Mouse (Mus musculus) cerebellum, adult 9-10 months (tissue): Measurements from ENCODE around the gene Sult2b1.

Experiments used
- DNase-seq: peaks from one replicate; pipeline ENCODE4 v3.0.0; 2022

Sult2b1 gene

DNA sequence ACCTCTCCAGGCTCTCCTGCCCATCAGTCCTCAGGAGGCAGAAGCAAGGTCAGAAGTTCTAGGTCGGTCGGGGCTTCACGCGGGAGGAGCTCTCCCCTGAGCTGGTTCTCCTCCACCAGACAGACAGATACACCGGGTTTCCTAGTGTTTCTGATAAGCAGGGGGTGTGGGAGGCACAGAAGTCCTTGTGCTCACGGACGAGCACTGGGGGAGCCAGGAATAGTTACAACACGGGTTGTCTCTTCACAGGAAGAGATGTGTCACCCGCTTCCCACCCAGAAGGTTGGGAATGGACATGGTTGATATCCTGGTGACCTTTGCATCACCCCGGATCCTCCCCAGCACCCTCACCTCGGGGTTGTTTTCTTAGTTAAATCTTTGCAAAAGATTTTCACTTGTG is 94.7 kb downstream of the Sult2b1 start:
- DNase-seq, result no peak

GRCm38 (mm10) chr7:45689099-45689498 is 95.4 kb downstream of the Sult2b1 start:
- DNase-seq, result no peak

DNA sequence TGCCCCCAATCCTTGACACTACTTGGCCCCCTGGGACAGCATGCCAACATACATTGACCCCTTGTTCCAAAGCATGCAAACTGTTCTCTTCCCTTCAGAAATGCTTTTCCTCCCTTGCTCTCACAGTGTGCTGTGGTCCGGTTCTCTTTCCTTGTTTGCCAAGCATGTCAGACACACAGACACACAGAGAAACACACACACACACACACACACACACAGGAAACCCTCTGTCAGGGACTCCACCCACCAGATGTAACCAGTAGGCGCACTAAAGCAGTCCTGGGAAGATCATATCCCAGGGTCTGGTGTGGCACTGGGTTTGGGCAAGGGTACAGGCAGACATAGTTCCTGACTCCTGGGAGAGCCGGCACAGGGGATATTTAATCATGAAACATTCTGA is 97.6 kb downstream of the Sult2b1 start:
- DNase-seq, result no peak

DNA sequence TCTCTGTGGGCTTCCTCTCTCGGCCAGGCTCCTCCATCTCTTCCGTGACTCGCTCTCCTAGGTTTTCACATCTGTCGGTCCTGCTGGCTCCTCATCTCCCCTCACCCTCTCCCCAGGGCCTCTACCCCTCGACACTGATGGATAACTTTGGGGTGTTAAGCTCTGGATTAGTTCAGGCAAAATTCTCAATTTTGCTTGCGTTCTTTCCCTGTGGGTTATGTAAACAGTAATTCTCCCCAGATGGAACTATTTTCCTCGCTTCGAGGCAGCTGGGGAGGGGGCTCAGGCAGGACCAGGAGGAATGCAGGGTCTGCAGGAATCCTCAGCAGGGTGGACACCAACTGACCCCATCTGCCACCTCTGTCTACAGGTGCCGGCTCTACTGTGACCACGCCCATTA is 98.7 kb downstream of the Sult2b1 start:
- DNase-seq, result no peak

- DNase-seq, result no peak
Measured at GRCm38 (mm10) chr7:45683396-45684050, 100.9 kb downstream of the Sult2b1 start, which contains the start of gene Ntn5. Gene Ntn5, plus strand, starts transcription at chr7:45684022.

DNA sequence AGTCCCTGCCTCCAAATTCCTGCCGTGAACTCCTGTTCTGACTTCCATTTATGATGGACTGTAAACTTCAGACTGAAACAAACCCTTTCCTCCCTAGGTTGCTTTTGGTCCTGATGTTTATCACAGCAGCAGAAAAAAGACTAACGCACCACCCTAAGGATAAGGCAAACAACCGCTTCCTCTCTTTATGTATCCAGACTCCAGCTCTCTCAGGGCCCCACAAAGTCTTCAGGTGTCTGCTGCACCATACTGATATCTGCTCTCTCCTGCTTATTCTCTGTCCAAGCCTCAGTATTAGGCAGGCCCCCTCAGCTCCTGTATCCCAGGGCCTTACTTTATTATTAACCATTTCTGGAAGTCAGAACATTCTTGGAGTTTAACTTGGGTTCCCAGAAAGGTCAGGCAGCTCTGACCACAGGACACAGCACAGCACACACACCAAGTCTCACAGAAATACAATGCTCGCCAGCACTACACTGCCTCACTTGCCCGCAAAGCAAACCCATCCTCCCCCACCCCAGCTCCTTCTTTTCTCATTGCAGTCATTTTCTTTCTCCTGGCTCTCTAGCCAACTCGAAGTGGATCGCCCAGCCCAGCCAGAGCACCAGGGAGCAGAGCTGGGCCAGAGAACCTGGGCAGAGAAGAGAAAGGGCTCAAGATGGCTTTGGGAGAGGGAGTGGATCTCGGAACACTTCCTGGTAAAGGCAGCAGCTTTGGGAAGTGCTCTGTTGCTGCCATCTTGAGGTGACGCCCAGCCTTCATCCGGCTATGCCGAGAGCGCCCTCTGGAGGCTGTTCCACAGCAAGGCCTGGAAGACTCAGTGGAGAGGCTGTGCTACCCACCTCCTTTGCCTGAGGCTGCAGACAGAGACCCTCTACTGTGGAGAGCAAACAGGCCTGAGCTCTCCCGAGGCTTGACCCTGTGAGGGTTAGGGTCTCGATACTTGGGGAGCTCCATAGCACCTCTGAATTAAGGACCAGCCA is 102.0 kb downstream of the Sult2b1 start:
- DNase-seq, result peak; percentile 89

DNA sequence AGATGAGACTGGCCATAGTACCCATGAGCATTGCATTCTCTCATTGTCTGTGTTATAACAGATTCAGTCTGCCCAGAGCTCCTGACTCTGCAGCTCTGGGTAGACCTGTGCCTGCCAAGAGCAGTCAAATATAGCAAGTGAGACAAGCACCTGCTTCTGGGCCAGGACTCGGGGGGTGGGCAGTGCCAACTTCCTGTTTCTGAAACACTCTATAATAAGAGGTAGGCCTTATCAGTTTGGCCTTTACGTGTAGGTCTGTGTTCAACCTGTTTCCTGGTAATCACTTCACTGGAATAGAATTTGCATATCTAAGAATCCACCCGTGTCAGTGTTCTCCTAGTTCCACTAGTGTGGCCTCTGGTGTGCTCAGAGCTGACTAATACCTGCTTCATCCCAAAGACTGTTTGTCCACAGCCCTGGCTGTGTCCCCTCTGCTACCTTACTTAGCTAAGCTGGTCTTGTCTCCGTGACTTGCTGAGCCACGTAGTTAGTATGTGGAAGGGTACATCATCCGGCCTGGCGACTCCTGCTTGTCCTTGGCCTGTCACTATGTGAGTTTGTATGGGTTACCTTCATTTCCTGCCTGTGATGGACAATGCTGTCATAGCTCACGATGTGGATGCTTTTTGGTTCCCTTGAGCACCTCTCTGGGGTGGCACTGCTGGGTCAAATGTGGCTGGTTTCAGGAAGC is 103.3 kb downstream of the Sult2b1 start:
- peak; percentile 61 for DNase-seq
